Mouse (Mus musculus) inflammation-experienced regulatory T-cells, adult 6 months (primary cell): ENCODE measurements around the gene Klf8. TPM values are rescaled to one million over a fixed set of nuclear protein-coding genes. Genes with fewer than 3 reads are reported as not detected.
"Not testable (repeated sequence)": the region's sequence is repeated elsewhere in the genome, so short reads cannot be mapped to it uniquely, and the experiment has no call there.

Source experiments
- ATAC-seq: one replicate; pipeline ENCODE4 v1.8.0; 2017
- polyA plus RNA-seq, 3 experiments: library from polyadenylated mRNA; unstranded; fragments of 100-300 nt; shearing (Covaris generic); gene quantifications; one replicate each; pipeline ENCODE4 v1.2.1; 2017

Gene Klf8
- polyA plus RNA-seq = 1 to 10 TPM in 2 of 3 experiments, under 1 TPM in 1; 0.85 to 2.5 (median 1.0) TPM

- peak; percentile 28 for ATAC-seq
Measured at GRCm38 (mm10) chrX:153237304-153237919, at the start of gene Klf8. TSS of gene Klf8 (plus strand) at chrX:153237466.

- not testable (repeated sequence) for ATAC-seq
Measured at GRCm38 (mm10) chrX:153199185-153199584, 38.1 kb upstream of the Klf8 start.

GRCm38 (mm10) chrX:153211101-153211500, 26.2 kb upstream of the Klf8 start:
- ATAC-seq = no peak

- ATAC-seq = no peak
Measured at GRCm38 (mm10) chrX:153231240-153231639, 6.0 kb upstream of the Klf8 start.

- ATAC-seq = no peak
Measured at GRCm38 (mm10) chrX:153233255-153233654, 4.0 kb upstream of the Klf8 start.

GRCm38 (mm10) chrX:153237920-153238504, 746 bp downstream of the Klf8 start:
- peak; percentile 68 for ATAC-seq

- no peak for ATAC-seq
Measured at GRCm38 (mm10) chrX:153254256-153254655, 17.0 kb downstream of the Klf8 start.

- ATAC-seq = no peak
Measured at GRCm38 (mm10) chrX:153255504-153255903, 18.2 kb downstream of the Klf8 start.

- no peak for ATAC-seq
Measured at GRCm38 (mm10) chrX:153282185-153282584, 44.9 kb downstream of the Klf8 start.

- no peak for ATAC-seq
Measured at GRCm38 (mm10) chrX:153311356-153311755, 74.1 kb downstream of the Klf8 start.

- ATAC-seq = no peak
Measured at GRCm38 (mm10) chrX:153323105-153323504, 85.8 kb downstream of the Klf8 start.

GRCm38 (mm10) chrX:153334140-153334539, 96.9 kb downstream of the Klf8 start:
- not testable (repeated sequence) for ATAC-seq

GRCm38 (mm10) chrX:153359331-153360215, 122.3 kb downstream of the Klf8 start:
- peak; percentile 81 for ATAC-seq

- ATAC-seq = no peak
Measured at GRCm38 (mm10) chrX:153360216-153360590, 122.9 kb downstream of the Klf8 start.

GRCm38 (mm10) chrX:153360666-153361269, 123.5 kb downstream of the Klf8 start:
- ATAC-seq = no peak

- ATAC-seq = peak; percentile 93
Measured at GRCm38 (mm10) chrX:153366754-153367153, 129.5 kb downstream of the Klf8 start.

- peak; percentile 57 for ATAC-seq
Measured at GRCm38 (mm10) chrX:153369780-153370179, 132.5 kb downstream of the Klf8 start.

GRCm38 (mm10) chrX:153375105-153375504, 137.8 kb downstream of the Klf8 start:
- ATAC-seq = peak; percentile 97

GRCm38 (mm10) chrX:153381753-153382152, 144.5 kb downstream of the Klf8 start:
- peak; percentile 25 for ATAC-seq

- no peak for ATAC-seq
Measured at GRCm38 (mm10) chrX:153389291-153389690, 152.0 kb downstream of the Klf8 start.

- no peak for ATAC-seq
Measured at GRCm38 (mm10) chrX:153417067-153417466, 179.8 kb downstream of the Klf8 start.

- ATAC-seq = no peak
Measured at GRCm38 (mm10) chrX:153433659-153434293, 196.5 kb downstream of the Klf8 start.
